Mouse (Mus musculus): ENCODE data around the gene Mmp9.

- TF ChIP-seq CTCF (IDR thresholded peaks at IDR 0.05; ENCODE audit: insufficient read depth, low read length) (no peak), POLR2A (IDR thresholded peaks at IDR 0.05; ENCODE audit: borderline replicate concordance, extremely low read depth, low read depth, low read length) (no peak)
These were observed 49.3 kb upstream of the Mmp9 start for GRCm38 (mm10) chr2:164891056-164891834.
